Mouse (Mus musculus) midbrain, embryonic 16.5 days (tissue): Measurements from ENCODE around the gene Pnldc1. TPM values are rescaled to one million over a fixed set of nuclear protein-coding genes. Genes with fewer than 3 reads are reported as not detected.

Experiments used
- ATAC-seq: fragments of 200-750 bp; cut with Nextera tagmentation; 2 replicates; pipeline ENCODE4 v1.8.0; 2017; ENCODE audit warnings: moderate TSS enrichment
- H3K27ac ChIP-seq: fragments of 300-500 bp; sonication (generic); 2 replicates; pipeline ENCODE4 v1.5.1; 2014; ENCODE audit warnings: mild to moderate bottlenecking, low read length, mixed read lengths
- H3K27me3 ChIP-seq: fragments of 300-500 bp; sonication (generic); 2 replicates; pipeline ENCODE4 v1.6.1; 2014; ENCODE audit warnings: low read depth, low read length, mixed read lengths; ENCODE audit not compliant: control insufficient read depth, insufficient read depth
- H3K36me3 ChIP-seq: fragments of 300-500 bp; sonication (generic); 2 replicates; pipeline ENCODE4 v1.6.1; 2014; ENCODE audit warnings: mild to moderate bottlenecking, low read length, moderate library complexity, mixed read lengths; ENCODE audit not compliant: control insufficient read depth, insufficient read depth
- H3K4me1 ChIP-seq: fragments of 300-500 bp; sonication (generic); 2 replicates; pipeline ENCODE4 v1.6.1; 2014; ENCODE audit warnings: mild to moderate bottlenecking, low read length, mixed read lengths; ENCODE audit not compliant: control insufficient read depth, insufficient read depth
- H3K4me2 ChIP-seq: fragments of 300-500 bp; sonication (generic); 2 replicates; pipeline ENCODE4 v1.6.1; 2014; ENCODE audit warnings: mild to moderate bottlenecking, low read length, mixed read lengths
- H3K4me3 ChIP-seq: fragments of 300-500 bp; sonication (generic); 2 replicates; pipeline ENCODE4 v1.5.1; 2014; ENCODE audit warnings: low read depth, mild to moderate bottlenecking, low read length, moderate library complexity, mixed read lengths
- H3K9ac ChIP-seq: fragments of 300-500 bp; sonication (generic); 2 replicates; pipeline ENCODE4 v1.6.1; 2014; ENCODE audit warnings: low read depth, low read length, mixed read lengths
- H3K9me3 ChIP-seq: fragments of 300-500 bp; sonication (generic); replicated peaks from 2 replicates; pipeline ENCODE4 v1.6.1; 2014; ENCODE audit warnings: mild to moderate bottlenecking, low read length, mixed read lengths; ENCODE audit not compliant: control insufficient read depth, poor library complexity, severe bottlenecking
- WGBS: fragments of 180-500 bp; shearing (Covaris S2); extraction: QIAGEN DNeasy Blood & Tissue Kit; methylation state at CpG from one replicate; pipeline ENCODE4 v1.1.7; 2014; 5-methylcytosine and 5-hydroxymethylcytosine counted together
- polyA plus RNA-seq: library from polyadenylated mRNA; unstranded; fragments of >200 nt; fragmentation: Nextera tagmentation; extraction: Ambion mirVana; gene quantifications from 2 replicates; pipeline ENCODE4 v1.2.1, GENCODE M21; 2015

The Pnldc1 gene
- polyA plus RNA-seq, 1 experiment from 2014 or later: 0.75 TPM

DNA sequence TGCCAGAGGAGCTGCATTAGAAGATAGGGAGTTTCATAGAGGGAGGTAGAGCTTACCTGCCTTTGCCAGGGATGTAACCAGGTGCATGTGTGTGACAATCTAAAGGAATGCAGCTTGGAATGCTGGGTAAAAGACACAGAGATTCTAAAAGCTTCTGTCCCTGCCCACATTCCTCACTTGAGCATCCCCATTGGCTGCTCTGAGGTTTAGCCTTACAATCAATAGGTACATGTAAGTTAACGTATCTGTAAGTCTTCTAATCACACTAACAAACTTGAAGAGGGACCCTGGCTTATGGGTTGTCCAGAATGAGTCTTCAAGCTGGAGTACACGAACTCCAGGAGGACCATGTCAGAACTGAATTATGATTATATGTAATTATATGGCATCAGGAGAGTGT is 42.0 kb downstream of the Pnldc1 start, which contains the start of gene Mas1:
Gene Mas1, minus strand, starts transcription at position 101 of the 400 bp plus-strand sequence.
- Histone ChIP-seq H3K36me3 (no peaks in the 10 kb centered on the region), H3K4me3 (no peak within 1 kb of the TSS), H3K27me3 (no peaks in the 10 kb centered on the region), H3K9ac (no peak within 1 kb of the TSS), H3K4me2 (no peak within 1 kb of the TSS), H3K4me1 (no peaks in the 10 kb centered on the region), H3K27ac (no peak within 1 kb of the TSS), H3K9me3 (no peaks in the 10 kb centered on the region)
- 70% methylated on average over 2 of the region's 2 CpGs for WGBS
- ATAC-seq: no peak

DNA sequence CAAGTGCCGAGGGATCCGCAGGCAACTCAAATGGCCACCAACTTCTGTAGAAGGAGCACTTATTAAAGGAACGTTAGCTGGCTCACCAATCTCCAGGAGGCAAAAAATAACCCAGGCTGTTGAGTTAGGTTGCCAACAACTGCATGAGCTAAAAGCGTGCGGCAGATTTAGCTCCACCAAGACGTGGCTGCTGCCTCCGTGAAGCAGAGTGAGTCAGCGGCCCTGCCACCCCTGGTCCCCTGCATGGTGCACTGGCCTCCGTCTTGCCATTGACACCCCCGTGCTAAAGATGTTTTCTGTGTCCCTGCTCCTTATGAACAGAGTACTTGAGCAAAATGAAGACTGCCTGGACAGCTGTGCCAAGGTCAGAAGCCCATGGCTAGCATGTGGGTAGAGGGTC is 43.2 kb downstream of the Pnldc1 start:
- no peaks in the 10 kb centered on the region for H3K36me3 ChIP-seq
- no peaks in the 10 kb centered on the region for H3K27me3 ChIP-seq
- H3K9me3 ChIP-seq: no peaks in the 10 kb centered on the region
- no peak for ATAC-seq
- 84% methylated on average over 10 of the region's 10 CpGs for WGBS
- no peak overlapping the region for H3K4me3 ChIP-seq
- no peak overlapping the region for H3K27ac ChIP-seq
- H3K9ac ChIP-seq: no peak overlapping the region
- no peak overlapping the region for H3K4me2 ChIP-seq
- H3K4me1 ChIP-seq: no peaks in the 10 kb centered on the region

DNA sequence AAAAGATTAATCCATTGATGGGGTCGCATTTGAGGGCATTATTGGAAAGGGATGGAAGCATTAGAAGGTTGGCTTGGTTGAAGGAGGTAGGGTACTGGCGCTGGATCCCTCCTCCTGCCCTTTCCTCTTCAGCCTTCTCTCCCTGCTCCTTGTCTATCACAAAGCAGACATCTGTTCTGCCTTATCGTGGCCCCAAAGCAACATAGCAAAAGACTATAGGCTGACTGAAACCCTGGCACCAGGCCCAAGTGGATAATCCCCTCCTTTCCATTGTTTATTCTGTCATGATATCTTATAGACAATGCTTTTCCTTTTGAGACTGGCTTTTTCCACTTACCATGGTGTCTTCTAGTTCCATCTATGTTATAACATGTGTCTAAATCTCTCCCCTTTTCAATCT is 44.6 kb downstream of the Pnldc1 start:
- WGBS: 55% methylated on average over 3 of the region's 3 CpGs
- no peak for ATAC-seq
- H3K27me3 ChIP-seq: no peaks in the 10 kb centered on the region
- H3K4me2 ChIP-seq: no peak overlapping the region
- no peaks in the 10 kb centered on the region for H3K36me3 ChIP-seq
- H3K9ac ChIP-seq: no peak overlapping the region
- H3K4me3 ChIP-seq: no peak overlapping the region
- no peaks in the 10 kb centered on the region for H3K4me1 ChIP-seq
- no peaks in the 10 kb centered on the region for H3K9me3 ChIP-seq
- H3K27ac ChIP-seq: no peak overlapping the region

DNA sequence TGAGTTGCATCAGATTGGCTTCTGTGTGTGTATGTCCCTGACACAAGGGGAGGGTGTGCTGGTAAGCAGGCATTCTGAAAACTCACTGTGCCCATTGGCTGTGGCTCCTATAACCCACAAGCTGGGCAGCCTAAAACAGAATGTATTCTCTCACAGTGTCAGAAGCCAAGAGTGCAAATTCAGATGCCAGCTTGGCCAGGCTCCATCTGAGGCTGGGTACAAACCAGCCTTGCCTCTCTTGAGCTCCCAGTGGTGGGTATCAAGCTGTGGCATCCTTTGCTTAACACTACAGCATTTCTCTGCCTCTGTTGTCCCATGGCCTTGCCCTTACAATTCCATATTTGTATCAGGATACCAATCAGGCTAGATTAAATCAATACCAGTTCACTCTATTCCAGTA is 45.9 kb downstream of the Pnldc1 start:
- H3K4me3 ChIP-seq: no peak overlapping the region
- no peaks in the 10 kb centered on the region for H3K9me3 ChIP-seq
- no peak for ATAC-seq
- no peaks in the 10 kb centered on the region for H3K27me3 ChIP-seq
- no peak overlapping the region for H3K4me2 ChIP-seq
- no peak overlapping the region for H3K9ac ChIP-seq
- H3K4me1 ChIP-seq: no peaks in the 10 kb centered on the region
- no peaks in the 10 kb centered on the region for H3K36me3 ChIP-seq
- no peak overlapping the region for H3K27ac ChIP-seq

DNA sequence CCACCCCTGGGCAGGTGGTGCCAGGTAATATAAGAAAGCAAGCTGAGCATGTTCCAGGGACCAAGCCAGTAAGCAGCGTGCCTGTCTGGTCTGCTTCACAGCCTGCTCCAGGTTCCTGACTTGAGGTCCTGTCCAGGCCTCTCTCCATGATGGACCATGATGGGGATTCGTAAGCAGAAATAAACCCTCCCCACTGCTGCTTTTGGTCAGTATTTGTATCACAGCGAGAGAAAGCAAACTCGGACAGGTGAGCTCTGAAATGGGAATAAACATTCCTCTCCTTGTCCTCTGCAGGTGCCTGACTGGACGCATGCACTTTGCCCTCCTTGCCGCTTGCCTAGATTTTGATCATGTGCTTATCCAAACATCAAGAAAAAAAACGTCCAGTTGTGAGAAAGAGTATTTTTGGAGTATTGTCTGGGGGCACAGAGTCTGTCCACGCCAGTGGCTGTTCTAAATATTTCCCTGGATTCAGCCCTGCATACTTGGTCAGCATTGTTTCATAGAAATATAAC is 51.0 kb downstream of the Pnldc1 start:
- H3K4me2 ChIP-seq: no peak overlapping the region
- no peaks in the 10 kb centered on the region for H3K36me3 ChIP-seq
- 84% methylated on average over 8 of the region's 8 CpGs for WGBS
- no peak overlapping the region for H3K9ac ChIP-seq
- H3K27ac ChIP-seq: no peak overlapping the region
- no peaks in the 10 kb centered on the region for H3K4me1 ChIP-seq
- ATAC-seq: no peak
- no peaks in the 10 kb centered on the region for H3K9me3 ChIP-seq
- H3K4me3 ChIP-seq: no peak overlapping the region
- no peaks in the 10 kb centered on the region for H3K27me3 ChIP-seq

DNA sequence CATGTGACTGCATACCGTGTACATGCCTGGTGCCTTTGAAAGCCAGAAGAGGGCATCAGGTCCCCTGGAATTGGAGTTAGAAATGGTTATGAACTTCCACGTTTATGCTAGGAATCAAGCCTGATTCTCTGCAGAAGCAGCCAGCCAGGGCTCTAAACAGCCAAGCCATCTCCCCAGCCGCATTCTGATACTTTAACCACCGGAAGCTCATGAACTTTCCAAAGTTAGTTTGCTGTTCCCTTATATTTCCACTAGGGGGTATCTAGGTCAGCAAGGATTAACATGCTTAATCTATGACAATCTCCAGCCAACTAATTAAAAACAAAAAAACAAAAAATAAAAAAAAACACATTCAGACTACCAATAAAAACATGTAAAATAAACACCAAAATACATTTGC is 52.0 kb downstream of the Pnldc1 start:
- Histone ChIP-seq H3K27ac (no peak overlapping the region), H3K9ac (no peak overlapping the region), H3K27me3 (no peaks in the 10 kb centered on the region), H3K36me3 (no peaks in the 10 kb centered on the region), H3K4me3 (no peak overlapping the region), H3K9me3 (no peaks in the 10 kb centered on the region), H3K4me2 (no peak overlapping the region), H3K4me1 (no peaks in the 10 kb centered on the region)
- 44% methylated on average over 4 of the region's 4 CpGs for WGBS
- no peak for ATAC-seq

DNA sequence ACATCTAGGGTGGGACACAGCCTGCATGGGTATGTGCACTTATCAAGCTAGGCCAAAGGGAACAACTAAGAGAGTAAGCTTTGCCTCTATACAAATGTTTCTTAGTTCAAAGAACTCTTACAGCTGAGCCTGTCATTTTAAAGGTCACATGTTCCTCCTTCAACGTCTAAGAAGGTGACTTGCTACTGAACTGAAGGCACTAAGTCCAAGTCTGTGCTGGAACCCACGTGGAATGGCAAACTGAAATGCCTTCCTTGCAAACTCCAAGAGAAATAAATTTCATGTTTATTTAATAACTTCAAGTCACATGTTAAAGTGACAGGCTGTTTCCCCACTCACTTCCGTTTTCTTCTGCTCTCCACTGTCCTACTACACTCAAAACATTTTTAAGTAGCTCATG is 52.6 kb downstream of the Pnldc1 start:
- Histone ChIP-seq H3K4me2 (no peak overlapping the region), H3K27ac (no peak overlapping the region), H3K4me1 (no peaks in the 10 kb centered on the region), H3K9me3 (no peaks in the 10 kb centered on the region), H3K36me3 (no peaks in the 10 kb centered on the region), H3K4me3 (no peak overlapping the region), H3K27me3 (no peaks in the 10 kb centered on the region), H3K9ac (no peak overlapping the region)
- 54% methylated on average over 3 of the region's 3 CpGs for WGBS
- no peak for ATAC-seq

DNA sequence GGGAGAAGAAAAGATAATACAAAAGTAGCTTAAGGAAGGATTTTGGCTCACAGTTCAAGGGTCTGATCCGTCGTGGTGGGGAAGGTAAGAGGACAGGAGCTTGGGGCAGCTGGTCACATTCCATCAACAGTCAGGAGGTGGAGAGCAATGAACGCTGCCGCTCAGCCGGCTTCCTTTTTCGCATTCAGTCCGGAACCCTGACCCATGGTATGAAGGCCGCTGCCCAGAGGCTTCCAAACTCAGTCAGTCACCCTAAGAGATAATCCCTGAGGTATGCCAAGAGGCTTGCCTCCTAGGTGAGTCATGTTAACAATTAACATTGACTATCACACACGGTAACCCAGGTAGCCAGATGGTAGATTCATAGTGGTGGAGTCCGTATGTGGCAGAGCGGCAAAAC is 55.6 kb downstream of the Pnldc1 start:
- 93% methylated on average over 11 of the region's 11 CpGs for WGBS
- no peaks in the 10 kb centered on the region for H3K4me1 ChIP-seq
- no peaks in the 10 kb centered on the region for H3K27me3 ChIP-seq
- H3K9me3 ChIP-seq: no peaks in the 10 kb centered on the region
- no peak overlapping the region for H3K4me2 ChIP-seq
- no peaks in the 10 kb centered on the region for H3K36me3 ChIP-seq
- ATAC-seq: no peak
- no peak overlapping the region for H3K27ac ChIP-seq
- no peak overlapping the region for H3K9ac ChIP-seq
- no peak overlapping the region for H3K4me3 ChIP-seq

DNA sequence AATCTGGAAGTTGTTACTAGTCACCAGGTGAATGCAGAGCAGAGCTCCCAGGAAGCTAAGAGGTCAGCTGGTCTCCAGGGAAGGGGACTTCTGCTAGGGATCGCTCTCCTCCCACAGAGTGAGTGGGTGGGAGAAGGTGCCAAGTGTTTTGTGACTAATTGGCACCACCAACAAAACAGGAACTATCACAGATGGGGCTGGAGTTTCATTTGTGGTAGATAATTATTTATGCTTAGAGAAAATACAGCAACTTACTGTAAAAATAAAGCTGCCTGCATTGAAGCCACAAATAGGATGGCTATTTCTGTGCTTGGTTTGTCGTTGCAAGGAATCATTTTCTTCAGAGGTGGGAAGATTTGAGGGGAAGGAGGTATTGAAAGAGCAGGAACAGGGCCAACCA is 56.2 kb downstream of the Pnldc1 start:
- no peak overlapping the region for H3K27ac ChIP-seq
- no peaks in the 10 kb centered on the region for H3K4me1 ChIP-seq
- no peaks in the 10 kb centered on the region for H3K27me3 ChIP-seq
- H3K36me3 ChIP-seq: no peaks in the 10 kb centered on the region
- 80% methylated on average over 2 of the region's 2 CpGs for WGBS
- H3K9ac ChIP-seq: no peak overlapping the region
- H3K9me3 ChIP-seq: no peaks in the 10 kb centered on the region
- no peak for ATAC-seq
- H3K4me3 ChIP-seq: no peak overlapping the region
- H3K4me2 ChIP-seq: no peak overlapping the region

DNA sequence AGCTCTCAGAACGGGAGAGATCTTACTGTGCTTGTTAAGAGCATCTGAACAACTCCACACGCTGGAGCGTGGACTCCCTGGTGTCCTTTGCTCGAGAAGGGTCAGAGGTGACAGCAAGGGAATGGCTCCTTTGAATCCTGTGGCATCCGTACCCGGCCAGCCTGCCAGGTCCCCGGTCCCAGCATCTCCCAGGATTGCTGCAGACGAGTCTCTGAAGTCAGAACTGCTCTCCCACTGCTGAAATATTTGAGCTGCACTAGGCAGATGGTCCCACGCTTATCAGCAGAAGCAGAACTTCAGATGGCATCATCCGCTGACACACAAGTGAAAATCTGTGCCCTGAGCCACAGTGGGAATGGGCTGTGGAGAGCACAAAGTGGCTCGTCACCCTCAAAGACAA is 58.3 kb downstream of the Pnldc1 start:
- H3K36me3 ChIP-seq: no peaks in the 10 kb centered on the region
- no peak overlapping the region for H3K4me3 ChIP-seq
- no peaks in the 10 kb centered on the region for H3K27me3 ChIP-seq
- H3K4me1 ChIP-seq: no peaks in the 10 kb centered on the region
- 76% methylated on average over 11 of the region's 11 CpGs for WGBS
- H3K27ac ChIP-seq: no peak overlapping the region
- no peaks in the 10 kb centered on the region for H3K9me3 ChIP-seq
- no peak overlapping the region for H3K9ac ChIP-seq
- no peak for ATAC-seq
- no peak overlapping the region for H3K4me2 ChIP-seq
